Mouse (Mus musculus) cerebellum, adult 2 months (tissue): ENCODE data around the gene Gm27027. TPM values are rescaled to one million over a fixed set of nuclear protein-coding genes. Genes with fewer than 3 reads are reported as not detected.

ENCODE experiments used
- DNase-seq, 2 experiments: peaks; one replicate each; pipeline ENCODE4 v3.0.0; 2021
- H3K27ac ChIP-seq: fragments of 200-500 bp; 2 replicates; pipeline ENCODE4 v1.5.1; 2012; ENCODE audit warnings: low read length, control low read depth, inconsistent platforms; ENCODE audit not compliant: insufficient read depth
- H3K27me3 ChIP-seq: fragments of 200-500 bp; 2 replicates; pipeline ENCODE4 v1.6.1; 2012; ENCODE audit warnings: inconsistent platforms, mild to moderate bottlenecking, low read length, moderate library complexity; ENCODE audit not compliant: control insufficient read depth, insufficient read depth
- H3K4me1 ChIP-seq: fragments of 200-500 bp; 2 replicates; pipeline ENCODE4 v1.6.1; 2011; ENCODE audit warnings: low read length; ENCODE audit not compliant: control insufficient read depth, insufficient read depth
- H3K4me3 ChIP-seq: fragments of 200-500 bp; replicated peaks from 2 replicates; pipeline ENCODE3; 2011; ENCODE audit warnings: mild to moderate bottlenecking, low read depth, low read length, control low read depth; ENCODE audit not compliant: insufficient read depth
- CTCF ChIP-seq: fragments of 200-500 bp; IDR thresholded peaks from 2 replicates; pipeline ENCODE4 v1.5.1; 2011; ENCODE audit warnings: low read depth, mild to moderate bottlenecking, control low read depth, low read length, moderate library complexity, borderline replicate concordance; ENCODE audit not compliant: insufficient read depth
- POLR2A ChIP-seq: fragments of 200-500 bp; IDR thresholded peaks from 2 replicates; pipeline ENCODE4 v1.6.1; 2011; ENCODE audit warnings: low read length, control low read depth, borderline replicate concordance; ENCODE audit not compliant: insufficient read depth
- WGBS: fragments of 180-500 bp; shearing (Covaris S2); methylation state at CpG from one replicate; pipeline ENCODE4 v1.1.7; 2018; 5-methylcytosine and 5-hydroxymethylcytosine counted together
- polyA plus RNA-seq: library from polyadenylated mRNA; depleted of rRNA; stranded (reverse); fragments of >200 nt; gene quantifications from 2 replicates; pipeline ENCODE4 v1.2.3, GENCODE M21; 2012

The Gm27027 gene
- polyA plus RNA-seq, 1 experiment = 0.26 TPM

- Histone ChIP-seq H3K4me1 (no peaks in the 10 kb centered on the region; the same call in 1 of the 2 replicates), H3K27ac (no peak overlapping the region), H3K27me3 (no peaks in the 10 kb centered on the region), H3K4me3 (no peak overlapping the region)
- WGBS = 66% methylated on average over 9 of the region's 9 CpGs
- DNase-seq = no peak
- TF ChIP-seq CTCF = no peak
- TF ChIP-seq POLR2A = no peak
These were observed 57.6 kb downstream of the Gm27027 start for GRCm38 (mm10) chr2:93938534-93938933.

DNA sequence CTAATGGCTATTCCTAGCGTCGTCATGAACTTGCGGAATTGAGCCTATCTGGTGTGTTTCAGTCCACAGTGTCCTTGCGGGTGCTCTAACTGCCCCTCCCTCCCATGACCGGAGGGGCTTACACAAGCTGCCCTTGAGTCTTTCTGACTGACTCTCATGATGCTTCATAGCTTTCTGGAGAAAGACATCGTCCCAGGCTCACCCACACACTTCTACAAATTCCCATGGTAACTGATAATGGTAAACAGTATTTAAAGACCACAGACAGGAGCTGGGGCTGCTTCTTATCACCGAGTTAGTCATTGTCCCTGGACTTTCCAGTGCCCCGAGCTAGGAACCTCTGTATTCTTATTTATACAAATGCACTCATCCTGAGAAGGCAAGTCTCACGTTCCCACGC lies 67.3 kb downstream of the Gm27027 start:
- H3K4me1 ChIP-seq = no peaks in the 10 kb centered on the region; the same call in 1 of the 2 replicates
- no peak overlapping the region for H3K27ac ChIP-seq
- no peak overlapping the region for H3K4me3 ChIP-seq
- TF ChIP-seq POLR2A (no peak), CTCF (no peak)
- H3K27me3 ChIP-seq = no peaks in the 10 kb centered on the region
- WGBS = 91% methylated on average over 10 of the region's 10 CpGs
- DNase-seq = no peak

GRCm38 (mm10) chr2:93927701-93928437 lies 68.3 kb downstream of the Gm27027 start:
- H3K27ac ChIP-seq = no peak overlapping the region
- WGBS = 81% methylated on average over 13 of the region's 13 CpGs
- no peak overlapping the region for H3K4me3 ChIP-seq
- TF ChIP-seq POLR2A = no peak
- no peak for TF ChIP-seq CTCF
- DNase-seq = no peak
- H3K4me1 ChIP-seq = peaks cover 3% of the 10 kb centered on the region; the same call in 1 of the 2 replicates
- H3K27me3 ChIP-seq = no peaks in the 10 kb centered on the region

DNA sequence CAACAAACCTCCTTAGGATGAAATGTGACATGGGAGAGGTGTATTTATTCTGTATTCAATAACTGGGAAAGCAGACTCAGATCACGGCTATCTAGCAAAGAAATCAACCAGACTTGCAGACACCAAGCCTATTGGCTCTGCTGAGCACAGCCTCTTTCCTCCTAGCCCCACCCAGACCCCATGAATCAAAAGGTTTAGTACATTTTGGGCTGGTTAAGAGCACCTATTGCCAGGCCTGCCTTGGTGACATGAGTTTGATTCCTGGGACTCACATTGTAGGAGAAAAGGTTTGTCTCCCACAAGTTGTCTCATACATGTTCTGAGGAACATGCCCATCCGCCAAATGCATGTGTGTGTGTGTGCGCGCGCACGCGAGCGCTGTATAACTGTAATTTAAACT lies 70.0 kb downstream of the Gm27027 start:
- Histone ChIP-seq H3K4me3 (no peak overlapping the region), H3K27ac (no peak overlapping the region), H3K4me1 (peaks cover 3% of the 10 kb centered on the region; the same call in 1 of the 2 replicates), H3K27me3 (no peaks in the 10 kb centered on the region)
- 96% methylated on average over 8 of the region's 8 CpGs for WGBS
- TF ChIP-seq CTCF (no peak), POLR2A (no peak)
- DNase-seq = no peak

DNA sequence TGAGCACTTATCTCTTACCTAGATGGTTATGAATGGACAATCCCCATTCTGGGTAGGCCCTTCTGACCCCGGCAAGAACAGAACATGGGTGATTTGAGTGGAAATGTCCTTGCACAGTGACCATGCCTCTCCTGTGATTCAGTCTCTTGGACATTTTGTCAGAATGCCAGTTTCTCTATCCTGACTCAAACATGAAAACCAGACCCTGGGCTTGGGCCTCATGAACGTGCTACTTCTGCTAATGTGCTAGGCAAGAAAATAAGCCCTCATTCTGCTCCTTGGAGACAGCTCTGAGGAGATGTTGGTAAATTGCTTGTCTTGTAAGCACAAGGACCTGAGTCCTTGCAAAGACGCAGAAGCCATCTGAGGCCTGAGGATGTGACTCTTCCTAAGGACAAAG lies 77.1 kb downstream of the Gm27027 start:
- no peak for DNase-seq
- Histone ChIP-seq H3K27me3 (no peaks in the 10 kb centered on the region), H3K27ac (no peak overlapping the region), H3K4me3 (no peak overlapping the region), H3K4me1 (peaks cover 3% of the 10 kb centered on the region; the same call in 1 of the 2 replicates)
- TF ChIP-seq CTCF (no peak), POLR2A (no peak)
- WGBS = 77% methylated on average over 3 of the region's 3 CpGs

DNA sequence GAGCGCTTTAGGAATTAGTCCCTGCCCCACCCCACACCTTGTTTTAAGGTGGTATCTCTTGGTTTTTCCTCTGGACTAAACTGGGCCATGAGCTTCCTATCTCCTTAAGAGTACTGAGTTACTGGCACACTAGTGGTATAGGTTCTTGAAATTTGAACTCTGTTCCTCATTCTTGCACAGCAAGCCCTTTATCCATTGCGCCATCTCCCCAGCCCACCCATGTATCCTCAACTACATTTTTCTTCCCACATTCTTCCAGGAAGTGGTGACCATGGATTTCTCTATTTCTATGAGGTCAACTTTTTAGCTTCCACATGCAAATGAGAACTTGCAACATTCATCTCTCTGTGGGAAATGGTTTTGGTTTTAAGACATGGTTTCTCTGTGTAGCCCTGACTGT lies 82.6 kb downstream of the Gm27027 start:
- H3K27ac ChIP-seq = no peak overlapping the region
- WGBS = 95% methylated on average over 2 of the region's 2 CpGs
- DNase-seq = no peak
- H3K27me3 ChIP-seq = no peaks in the 10 kb centered on the region
- H3K4me1 ChIP-seq = no peaks in the 10 kb centered on the region; the same call in 1 of the 2 replicates
- TF ChIP-seq CTCF (no peak), POLR2A (no peak)
- H3K4me3 ChIP-seq = no peak overlapping the region

DNA sequence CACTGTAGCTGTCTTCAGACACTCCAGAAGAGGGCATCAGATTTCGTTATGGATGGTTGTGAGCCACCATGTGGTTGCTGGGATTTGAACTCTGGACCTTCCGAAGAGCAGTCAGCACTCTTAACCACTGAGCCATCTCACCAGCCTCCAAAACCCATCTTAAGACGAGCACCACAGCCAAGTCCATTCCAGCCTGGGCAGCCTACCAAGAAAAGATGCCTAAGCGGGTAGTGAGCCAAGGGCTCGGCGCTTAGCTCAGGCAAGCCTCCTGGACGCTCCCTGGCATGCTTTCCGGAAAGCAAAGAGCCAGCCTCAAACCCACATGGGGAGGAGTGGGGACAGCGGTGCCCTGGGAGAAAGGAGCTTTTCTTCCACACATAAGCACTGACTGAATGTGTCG lies 84.2 kb downstream of the Gm27027 start:
- no peaks in the 10 kb centered on the region; the same call in 1 of the 2 replicates for H3K4me1 ChIP-seq
- H3K27ac ChIP-seq = no peak overlapping the region
- DNase-seq = peak; percentile 70 to 80
- 12% methylated on average over 10 of the region's 10 CpGs for WGBS
- no peaks in the 10 kb centered on the region for H3K27me3 ChIP-seq
- no peak for TF ChIP-seq POLR2A
- no peak for TF ChIP-seq CTCF
- H3K4me3 ChIP-seq = no peak overlapping the region

- WGBS = 34% methylated on average over 5 of the region's 5 CpGs
- Histone ChIP-seq H3K27ac (no peak overlapping the region), H3K27me3 (no peaks in the 10 kb centered on the region), H3K4me3 (no peak overlapping the region), H3K4me1 (no peaks in the 10 kb centered on the region; the same call in 1 of the 2 replicates)
- TF ChIP-seq CTCF = no peak
- TF ChIP-seq POLR2A = no peak
- DNase-seq = no peak
These were observed 86.4 kb downstream of the Gm27027 start for GRCm38 (mm10) chr2:93909716-93910115.
